ENCODE assay signal across 32 mouse cellular contexts in the genomic region with DNA sequence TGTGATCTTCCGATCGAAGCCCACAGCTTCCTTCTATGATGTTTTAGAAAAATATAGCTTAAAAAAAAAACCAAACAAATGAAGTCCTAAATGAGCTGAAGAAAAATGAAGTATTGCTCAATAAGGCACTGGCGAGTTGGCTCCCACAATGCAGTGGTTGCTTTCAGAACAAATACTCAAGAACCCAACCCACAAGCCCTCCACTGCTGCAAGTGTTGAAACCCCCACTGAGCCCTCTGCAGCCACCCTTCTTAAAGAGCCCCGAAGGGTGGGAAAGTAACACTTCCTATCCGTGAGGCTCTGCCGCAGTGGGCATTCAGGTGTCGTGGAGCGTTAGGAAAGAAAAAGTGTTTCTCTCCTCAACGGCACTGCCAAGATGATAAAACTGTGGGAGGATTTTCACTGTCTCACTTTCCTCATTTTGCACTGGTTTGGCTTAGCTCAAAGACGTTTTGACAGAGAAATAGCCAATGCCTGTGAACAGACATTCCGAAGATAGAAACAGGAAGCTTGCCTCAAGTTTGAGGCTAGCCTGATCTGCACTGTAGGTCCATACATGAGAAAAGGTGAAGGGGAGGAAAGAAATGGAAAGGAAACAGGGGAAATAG. TPM values are rescaled to one million over a fixed set of nuclear protein-coding genes. Genes with fewer than 3 reads are reported as not detected.
DNase-seq lines count a peak whose midpoint lies in the region; ATAC-seq lines count a peak whose summit lies in the region.
"Had no signal": no experiment of that assay in that cellular context is flagged by ENCODE, and none has a peak within 500 bp of the region (broad histone marks: within the 10 kb centered on the region; RNA-seq: fewer than 3 reads in every experiment).

No protein-coding gene starts in this region.

- peak overlapping the region; percentile 71 for H3K27ac ChIP-seq in lung, embryonic 16.5 days (ENCODE audit: low read length)
- H3K27ac ChIP-seq: embryonic facial prominence, embryonic 13.5 days; heart, embryonic 10.5 days; heart, embryonic 15.5 days; kidney, postnatal 0 days; limb, embryonic 13.5 days had no signal

- peaks cover 5% of the 10 kb centered on the region; the same call in 1 of the 2 replicates for H3K4me1 ChIP-seq in lung, embryonic 16.5 days (replicated peaks; ENCODE audit: control insufficient read depth, insufficient read depth, low read length)
- H3K4me1 ChIP-seq: limb, embryonic 13.5 days had no signal

- WGBS in lung, embryonic 16.5 days = 28% methylated on average over 11 of the region's 11 CpGs

- peak overlapping the region; percentile 41 for H3K9ac ChIP-seq in lung, embryonic 16.5 days (ENCODE audit: low read length)
- H3K9ac ChIP-seq: embryonic facial prominence, embryonic 13.5 days; forebrain, postnatal 0 days; heart, embryonic 15.5 days; limb, embryonic 13.5 days had no signal

- peak overlapping the region; percentile 39 for H3K4me2 ChIP-seq in lung, embryonic 16.5 days (ENCODE audit: low read depth, low read length)
- H3K4me2 ChIP-seq: embryonic facial prominence, embryonic 13.5 days; heart, embryonic 15.5 days; limb, embryonic 13.5 days; liver, embryonic 11.5 days; midbrain, embryonic 11.5 days had no signal

- ATAC-seq in frontal cortex, adult (ENCODE audit: low TSS enrichment) = peak; percentile 69
- peak; percentile 65; the same call in 1 of the 2 replicates for ATAC-seq in granulocyte monocyte progenitor cell, adult 5-6 weeks (replicated peaks; ENCODE audit: poor library complexity, severe bottlenecking)
- peak; percentile 63 for ATAC-seq in lung, embryonic 16.5 days (ENCODE audit: low read depth)

- H3K9me3 ChIP-seq in lung, embryonic 16.5 days (ENCODE audit: control insufficient read depth, low read length) = no peaks in the 10 kb centered on the region
- H3K9me3 ChIP-seq: embryonic facial prominence, embryonic 13.5 days; heart, embryonic 10.5 days; heart, embryonic 15.5 days; limb, embryonic 13.5 days had no signal

- no peaks in the 10 kb centered on the region for H3K36me3 ChIP-seq in lung, embryonic 16.5 days (ENCODE audit: control insufficient read depth, insufficient read depth, low read length)
- H3K36me3 ChIP-seq: embryonic facial prominence, embryonic 13.5 days; heart, embryonic 10.5 days; heart, embryonic 15.5 days; limb, embryonic 13.5 days had no signal

- DNase-seq in frontal cortex, postnatal 14 days (ENCODE audit: low spot score in 2 of 2) = no peak
- peak; percentile 77 for DNase-seq in lung, postnatal 36 days
- no peak for DNase-seq in thymus, postnatal 0 days (ENCODE audit: low spot score)
- DNase-seq in spleen, adult 12 weeks (ENCODE audit: low spot score) = no peak
- DNase-seq: adrenal gland, postnatal 14 days; cerebellum, adult 11-12 months; cerebellum, adult 9-11 months; embryo, embryonic 11 days; forebrain, postnatal 0 days; gastrocnemius, postnatal 14 days; heart, adult 11 months; kidney, adult 8-10 months; right cerebral cortex, postnatal 25 days; spleen, adult 18-20 months; thymus, adult 2 months; thymus, postnatal 4 days had no signal

- no peaks in the 10 kb centered on the region for H3K27me3 ChIP-seq in lung, embryonic 16.5 days (ENCODE audit: control insufficient read depth, insufficient read depth, low read depth, low read length)
- H3K27me3 ChIP-seq: embryonic facial prominence, embryonic 13.5 days; heart, embryonic 15.5 days; limb, embryonic 13.5 days had no signal

- H3K4me3 ChIP-seq in lung, embryonic 16.5 days (ENCODE audit: low read length) = peak overlapping the region; percentile 40
- H3K4me3 ChIP-seq: embryonic facial prominence, embryonic 13.5 days; erythroblast, embryonic 14.5 days; heart, embryonic 10.5 days; heart, embryonic 15.5 days; limb, embryonic 13.5 days had no signal

RNA-seq across cellular contexts. Expression of a gene that starts 14.1 kb away (rescaled TPM):
- not detected in 2 replicates for total RNA-seq in granulocyte monocyte progenitor cell, adult 5-6 weeks (2014; fragmentation: Nextera tagmentation)
- not detected in 2 replicates for total RNA-seq in granulocyte monocyte progenitor cell, adult 5-6 weeks (2017)
- polyA plus RNA-seq in lung, embryonic 16.5 days (2015; fragmentation: Nextera tagmentation; extraction: Ambion mirVana) = 8.5 and 8.8 TPM in 2 replicates
- polyA plus RNA-seq in thymus, postnatal 0 days (2015; fragmentation: Nextera tagmentation; extraction: Ambion mirVana) = 0.09 and 0.23 TPM in 2 replicates
- total RNA-seq: adrenal gland, postnatal 14 days; forebrain, postnatal 0 days; gastrocnemius, postnatal 14 days; heart, postnatal 25 days; MEL had no signal
- polyA plus RNA-seq: erythroblast, embryonic 14.5 days; forebrain, postnatal 0 days; heart, embryonic 10.5 days; hindbrain, embryonic 11.5 days; hindbrain, embryonic 16.5 days; liver, embryonic 11.5 days; midbrain, embryonic 11.5 days; neural tube, embryonic 14.5 days had no signal

RNA-seq across cellular contexts. Expression of a gene that starts 59.4 kb away (rescaled TPM):
- total RNA-seq in granulocyte monocyte progenitor cell, adult 5-6 weeks (2014; fragmentation: Nextera tagmentation) = 77.7 and 79.5 TPM in 2 replicates
- total RNA-seq in granulocyte monocyte progenitor cell, adult 5-6 weeks (2017) = 34.7 and 44.5 TPM in 2 replicates
- 109 and 112 TPM in 2 replicates for polyA plus RNA-seq in lung, embryonic 16.5 days (2015; fragmentation: Nextera tagmentation; extraction: Ambion mirVana)
- polyA plus RNA-seq in thymus, postnatal 0 days (2015; fragmentation: Nextera tagmentation; extraction: Ambion mirVana) = 43.5 and 58.9 TPM in 2 replicates
